Mouse (Mus musculus) CD4-positive, CD25-positive, alpha-beta regulatory T cell, adult 4 months (primary cell): ENCODE data around the gene Mfsd6l. TPM values are rescaled to one million over a fixed set of nuclear protein-coding genes. Genes with fewer than 3 reads are reported as not detected.

Source experiments
- ATAC-seq: one replicate; pipeline ENCODE4 v1.8.0; 2017
- polyA plus RNA-seq, 2 experiments: library from polyadenylated mRNA; unstranded; fragments of 100-300 nt; shearing (Covaris generic); gene quantifications; one replicate each; pipeline ENCODE4 v1.2.1; 2017

Mfsd6l gene
- polyA plus RNA-seq, 2 experiments from 2014 or later = not detected

DNA sequence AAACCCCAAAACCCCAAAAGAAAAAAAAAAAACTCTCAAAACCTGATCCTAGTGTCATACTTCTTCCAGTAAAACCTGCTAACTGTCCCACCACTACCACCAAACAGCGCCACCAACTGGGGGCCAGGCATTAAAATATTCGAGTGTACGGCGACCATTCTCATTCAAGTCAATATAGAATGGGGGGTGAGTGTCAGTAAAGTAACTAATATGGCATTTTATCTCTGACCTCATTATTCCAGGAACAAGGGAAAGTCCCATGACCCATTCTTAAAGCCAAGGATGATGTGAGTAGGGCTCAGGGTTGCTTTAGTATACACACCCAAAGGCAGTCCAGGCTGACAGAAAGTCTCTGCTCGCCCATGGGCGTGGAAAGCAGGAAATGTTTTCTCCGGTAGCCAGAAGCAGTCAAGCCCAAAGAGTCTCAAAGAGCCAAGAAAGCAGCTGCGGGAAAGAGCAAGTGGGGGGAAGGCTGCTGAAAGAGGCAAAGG is 2.0 kb upstream of the Mfsd6l start:
- no peak for ATAC-seq

DNA sequence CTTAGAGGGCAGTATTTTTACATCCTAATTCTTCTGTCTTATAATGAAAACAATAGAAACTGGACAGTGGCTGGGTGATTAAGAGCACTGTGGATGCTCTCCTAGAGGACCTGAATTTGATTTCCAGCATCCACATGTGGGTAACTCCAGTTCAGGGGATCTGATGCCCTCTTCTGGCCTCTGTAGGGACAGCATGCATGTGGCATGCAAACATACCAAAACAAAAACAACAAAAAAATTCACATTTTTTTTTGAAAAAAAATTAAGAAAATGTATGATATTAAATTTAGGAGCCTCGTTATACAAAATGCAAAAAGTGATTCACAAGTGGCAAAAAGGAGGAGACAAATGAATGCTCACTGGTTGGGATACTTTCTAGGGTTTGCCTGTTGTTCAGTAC is 3.6 kb downstream of the Mfsd6l start:
- no peak for ATAC-seq

DNA sequence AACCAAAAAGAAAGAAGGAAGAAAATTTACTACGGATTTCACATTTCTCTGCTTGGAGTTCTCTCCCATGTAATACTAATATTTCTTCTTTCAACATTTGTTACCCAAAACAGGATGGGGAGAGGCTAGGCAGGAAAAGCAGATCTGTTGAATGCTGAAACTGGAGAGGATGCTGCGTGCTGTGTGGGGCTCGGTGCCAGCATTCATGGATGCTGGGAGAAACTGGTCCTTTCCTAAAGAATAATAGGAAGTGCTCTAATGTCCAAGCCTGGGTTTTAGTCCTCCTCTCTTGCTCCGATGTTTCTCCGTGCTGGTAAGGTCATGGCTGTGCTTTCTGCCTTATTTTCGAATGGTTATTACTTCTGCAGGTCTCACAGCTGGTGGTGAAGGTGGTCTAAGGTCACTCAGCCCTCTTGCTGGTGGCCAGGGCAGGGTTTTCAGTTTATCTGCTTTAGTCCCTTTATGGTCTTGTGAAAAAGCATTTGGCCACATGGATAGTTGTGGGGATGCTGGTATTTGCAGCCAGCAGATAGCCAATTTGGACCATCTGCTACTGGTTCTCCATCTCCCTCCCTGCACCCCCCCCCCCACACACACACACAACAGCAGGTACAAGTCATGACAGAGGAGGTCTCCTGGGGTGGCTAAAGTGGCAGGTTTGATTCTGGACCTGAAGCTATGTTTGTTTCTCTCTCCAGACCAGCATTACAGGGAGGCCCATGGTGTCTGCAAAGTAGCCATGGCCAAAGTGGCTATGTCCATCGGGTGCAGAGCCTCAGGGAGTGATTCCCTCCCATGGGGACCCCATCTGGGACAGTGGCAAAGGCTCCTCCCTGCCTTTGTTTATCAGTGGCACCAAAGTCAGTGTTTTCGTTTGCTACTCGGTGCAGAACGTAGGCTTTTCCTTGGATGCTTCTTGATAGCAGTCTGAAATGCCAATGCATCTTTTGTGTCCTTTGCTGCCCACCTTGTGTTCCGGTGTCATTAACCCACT is 6.3 kb downstream of the Mfsd6l start:
- ATAC-seq = no peak

DNA sequence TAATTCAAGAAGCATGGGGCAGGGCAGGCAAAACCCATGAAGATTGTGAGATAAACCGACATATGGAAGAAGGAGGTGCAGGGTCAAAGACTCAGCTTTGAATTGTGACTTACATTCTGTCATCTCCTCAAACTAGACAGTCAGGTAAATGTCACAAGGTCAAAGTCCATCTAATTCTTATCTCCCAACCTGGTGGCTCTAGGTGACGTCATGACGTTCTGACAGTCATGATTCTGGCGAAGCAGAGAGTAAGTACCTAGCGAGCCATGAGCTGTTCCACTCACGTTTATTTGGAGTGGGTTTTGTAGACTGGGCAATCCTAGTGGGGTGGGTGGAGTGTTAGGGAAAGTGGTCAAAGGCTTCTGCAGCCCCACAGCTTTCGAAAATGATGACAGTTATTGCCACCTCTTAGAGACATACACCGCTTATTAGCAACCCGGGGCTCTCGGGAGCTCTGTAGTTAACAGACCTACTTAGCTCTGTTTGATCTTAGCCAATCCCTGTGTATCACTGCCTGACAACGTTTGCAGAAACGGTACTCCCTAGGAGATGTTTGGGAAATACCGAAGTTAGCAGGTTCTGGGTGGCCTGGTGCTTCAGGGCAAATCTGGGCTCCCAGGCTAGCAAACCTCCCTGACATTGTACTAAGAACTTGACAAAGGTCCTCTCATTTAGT is 8.5 kb downstream of the Mfsd6l start:
- ATAC-seq = no peak

DNA sequence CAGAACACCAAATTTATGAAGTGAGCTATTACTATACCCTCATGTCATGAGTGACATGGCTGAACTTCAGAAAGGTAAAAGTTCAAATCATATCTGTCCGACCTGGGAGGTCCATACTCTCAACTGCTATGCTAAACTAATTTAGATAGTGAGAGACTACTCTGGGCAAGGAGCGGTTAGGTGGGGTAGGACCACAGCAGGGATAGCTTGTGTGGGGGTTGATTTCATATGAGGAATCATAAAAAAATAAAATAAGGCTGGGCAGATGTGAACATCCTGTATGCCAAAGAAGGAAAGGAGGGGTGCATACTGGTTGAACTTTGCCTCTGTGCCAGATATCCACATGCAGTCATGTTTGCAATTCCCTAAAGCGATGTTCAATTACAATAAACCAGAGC is 9.0 kb downstream of the Mfsd6l start:
- ATAC-seq = no peak

DNA sequence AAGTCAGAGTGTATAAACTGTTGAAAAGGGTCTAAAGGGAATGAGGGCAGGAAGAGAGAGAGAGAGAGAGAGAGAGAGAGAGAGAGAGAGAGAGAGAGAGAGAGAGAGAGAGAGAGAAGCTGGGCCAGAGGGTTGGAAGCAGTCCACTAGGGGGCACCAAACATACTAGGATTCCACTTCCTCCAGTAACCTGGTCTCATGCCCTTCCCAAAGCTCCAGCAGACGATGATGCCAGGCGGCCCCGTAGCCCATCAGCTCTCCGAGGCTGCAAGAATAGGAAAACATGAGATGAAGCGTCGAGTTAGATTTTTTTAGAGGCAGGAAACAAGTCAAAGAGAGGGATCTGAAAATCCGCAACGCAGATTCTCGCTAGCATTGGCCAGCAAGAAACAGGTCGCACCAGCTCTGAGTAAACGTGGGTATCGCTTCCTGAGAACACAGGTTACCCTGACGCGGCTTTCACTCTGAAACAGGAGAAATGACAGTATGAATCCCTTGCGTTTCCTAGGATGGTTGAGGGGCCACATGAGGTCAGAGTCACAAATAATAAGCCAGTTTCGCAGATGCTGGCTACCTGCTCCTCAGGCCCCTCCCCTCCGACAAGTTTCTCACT is 10.6 kb downstream of the Mfsd6l start:
- no peak for ATAC-seq

DNA sequence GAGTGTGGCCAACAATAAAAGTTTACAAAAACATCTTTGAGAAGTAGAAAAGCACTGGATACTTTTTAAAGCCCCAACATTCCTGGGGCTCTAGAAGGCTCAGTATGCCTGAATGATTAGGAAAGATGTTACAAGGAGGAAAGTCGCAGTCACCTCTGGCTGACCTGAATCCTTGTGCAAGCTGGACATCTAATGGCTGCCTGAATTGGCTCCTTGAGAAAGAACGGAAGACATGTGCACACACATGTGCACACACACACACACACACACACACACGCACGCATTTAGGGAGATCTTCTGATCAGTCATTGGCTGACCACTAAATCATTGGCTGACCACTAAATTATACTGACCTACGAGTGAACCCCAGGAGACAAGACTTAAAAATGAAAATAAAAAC is 14.9 kb downstream of the Mfsd6l start:
- no peak for ATAC-seq

DNA sequence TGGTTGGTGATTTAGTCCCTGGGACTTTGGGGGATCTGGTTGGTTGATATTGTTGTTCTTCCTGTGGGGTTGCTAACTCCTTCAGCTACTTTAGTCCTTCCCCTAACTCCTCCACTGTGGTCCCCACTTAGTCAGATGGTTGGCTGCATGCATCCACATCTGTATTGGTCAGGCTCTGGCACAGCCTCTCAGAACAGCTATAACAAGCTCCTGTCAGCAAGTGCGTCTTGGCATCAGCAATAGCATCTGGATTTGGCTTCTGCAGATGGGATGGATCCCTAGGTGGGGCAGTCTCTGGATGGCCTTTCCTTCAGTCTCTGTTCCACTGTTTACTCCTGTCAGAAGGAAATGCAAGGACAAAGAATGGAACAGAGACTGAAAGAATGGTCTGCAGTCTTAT is 21.1 kb downstream of the Mfsd6l start:
- ATAC-seq = no peak

DNA sequence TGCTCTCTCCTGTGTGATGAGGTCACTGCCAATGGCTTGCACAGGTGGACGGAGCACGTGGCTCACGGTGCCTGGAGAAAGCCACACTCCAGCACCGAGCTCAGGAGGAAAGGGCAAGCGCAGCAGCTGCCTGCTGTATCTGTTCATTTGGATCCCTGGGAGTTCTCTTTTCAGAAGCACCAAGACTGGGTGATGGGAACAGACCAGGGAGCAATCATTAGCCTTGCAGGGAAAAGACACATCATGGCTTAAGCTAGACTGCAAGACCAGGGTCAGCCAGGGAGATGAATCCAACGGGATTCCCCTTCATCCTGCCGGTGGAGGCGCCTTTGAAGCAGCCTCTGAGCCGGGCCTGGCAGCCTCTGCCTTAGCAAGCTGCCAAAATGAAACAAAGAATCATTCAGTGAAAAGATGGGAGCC is 23.5 kb downstream of the Mfsd6l start:
- no peak for ATAC-seq

DNA sequence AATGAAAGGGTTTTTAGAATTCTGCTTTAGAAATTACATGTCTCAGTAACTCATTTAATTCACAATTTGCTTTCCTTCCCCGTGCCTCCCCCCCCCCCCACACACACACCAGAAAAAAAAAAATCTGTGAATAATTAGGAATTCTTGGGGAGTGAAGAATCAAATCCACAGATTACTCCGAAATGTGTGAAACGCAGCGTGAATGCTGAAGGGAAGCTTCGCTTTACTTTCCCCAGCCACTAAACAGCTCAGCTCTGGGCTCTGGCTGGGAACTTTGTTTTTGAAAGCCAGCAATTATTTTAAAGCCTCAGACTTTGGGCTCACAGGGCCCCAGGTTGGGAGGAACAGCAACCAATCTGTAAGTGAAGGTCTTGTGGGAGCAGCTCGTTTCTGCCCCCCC is 24.6 kb downstream of the Mfsd6l start:
- no peak for ATAC-seq

DNA sequence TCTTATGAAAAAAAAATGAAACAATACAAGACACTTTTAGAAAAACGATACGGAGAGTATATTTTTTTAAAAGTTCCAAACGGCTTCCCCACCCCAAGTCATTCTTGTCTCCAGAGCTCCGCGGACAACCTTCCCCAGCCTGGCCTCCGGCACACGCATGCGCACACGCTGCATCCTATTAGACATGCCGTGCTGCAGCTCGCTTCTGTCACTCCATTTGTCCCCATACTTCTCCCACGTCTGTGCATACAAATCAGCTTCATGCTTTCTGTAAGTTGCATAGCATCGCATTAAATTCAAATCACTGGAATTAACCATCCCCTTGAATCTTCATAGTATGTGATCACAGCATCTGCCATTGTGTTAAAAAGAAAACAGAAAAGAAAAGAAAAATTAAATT is 27.2 kb downstream of the Mfsd6l start:
- no peak for ATAC-seq

DNA sequence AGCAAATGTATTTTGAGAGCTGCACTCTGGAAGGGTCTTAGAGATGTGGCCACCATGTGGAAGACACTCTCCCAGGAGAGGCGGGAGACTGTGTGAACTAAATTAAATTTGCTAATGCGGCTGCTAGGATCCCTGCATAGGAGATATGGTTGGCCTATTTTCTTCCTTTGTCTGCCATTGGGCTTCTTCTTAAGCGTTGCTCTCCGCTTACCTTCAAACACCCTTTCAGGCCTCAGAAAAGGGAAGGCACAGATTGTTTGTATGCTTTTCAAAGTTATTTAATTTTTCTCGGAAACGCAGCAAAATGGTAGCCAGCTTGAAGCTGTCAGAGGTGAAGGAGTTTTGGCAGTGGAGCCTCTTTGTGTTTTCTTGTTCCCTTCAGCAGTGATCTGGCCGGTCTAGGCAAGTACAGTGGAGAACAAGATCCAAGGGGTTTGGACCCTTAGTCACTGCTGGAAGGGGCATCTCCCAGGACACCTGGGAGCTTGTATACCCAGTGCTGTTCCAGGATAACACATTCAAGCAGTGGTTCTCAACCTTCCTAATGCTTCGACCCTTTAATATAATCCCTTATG is 28.0 kb downstream of the Mfsd6l start:
- ATAC-seq = no peak

DNA sequence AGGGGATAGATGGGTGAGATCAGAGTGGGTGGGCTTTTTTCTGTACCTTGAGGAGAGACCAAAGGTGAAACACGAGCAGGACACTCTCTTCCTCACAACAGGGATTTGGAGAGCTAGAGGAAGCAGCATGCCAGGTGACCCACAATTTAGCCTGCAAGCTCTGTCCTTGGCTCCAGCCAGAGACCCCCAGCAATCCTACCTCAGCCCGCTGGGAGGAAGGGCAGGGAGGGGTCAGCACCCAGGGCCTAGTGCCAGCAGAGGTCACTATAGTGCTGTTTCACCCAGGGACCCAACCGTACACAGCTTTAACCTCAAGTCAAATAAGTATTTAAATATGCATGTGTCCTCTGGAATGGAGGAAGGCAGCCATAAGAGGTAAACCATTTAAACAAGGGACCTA is 29.9 kb downstream of the Mfsd6l start:
- no peak for ATAC-seq

DNA sequence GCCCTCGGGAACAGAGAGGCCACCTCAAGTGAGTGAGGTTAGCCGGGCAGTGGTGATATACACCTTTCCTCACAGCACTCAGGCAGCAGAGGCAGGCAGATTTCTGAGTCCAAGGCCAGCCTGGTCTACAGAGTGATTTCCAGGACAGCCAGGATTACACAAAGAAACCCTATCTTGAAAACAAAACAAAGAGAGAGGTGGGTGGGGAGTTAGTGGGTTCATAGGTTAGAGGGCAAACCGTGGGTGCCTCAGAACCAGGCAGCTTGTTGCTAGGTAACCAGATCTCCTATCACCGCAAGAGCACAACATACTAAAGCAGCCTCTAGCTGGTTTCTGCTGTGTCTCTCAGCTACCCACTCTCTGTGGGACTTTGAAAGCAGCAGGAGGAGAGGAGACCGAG is 30.7 kb downstream of the Mfsd6l start, which contains the start of gene Ccdc42:
Gene Ccdc42 (plus strand): TSS at position 301 of the 400 bp plus-strand sequence.
- no peak for ATAC-seq

DNA sequence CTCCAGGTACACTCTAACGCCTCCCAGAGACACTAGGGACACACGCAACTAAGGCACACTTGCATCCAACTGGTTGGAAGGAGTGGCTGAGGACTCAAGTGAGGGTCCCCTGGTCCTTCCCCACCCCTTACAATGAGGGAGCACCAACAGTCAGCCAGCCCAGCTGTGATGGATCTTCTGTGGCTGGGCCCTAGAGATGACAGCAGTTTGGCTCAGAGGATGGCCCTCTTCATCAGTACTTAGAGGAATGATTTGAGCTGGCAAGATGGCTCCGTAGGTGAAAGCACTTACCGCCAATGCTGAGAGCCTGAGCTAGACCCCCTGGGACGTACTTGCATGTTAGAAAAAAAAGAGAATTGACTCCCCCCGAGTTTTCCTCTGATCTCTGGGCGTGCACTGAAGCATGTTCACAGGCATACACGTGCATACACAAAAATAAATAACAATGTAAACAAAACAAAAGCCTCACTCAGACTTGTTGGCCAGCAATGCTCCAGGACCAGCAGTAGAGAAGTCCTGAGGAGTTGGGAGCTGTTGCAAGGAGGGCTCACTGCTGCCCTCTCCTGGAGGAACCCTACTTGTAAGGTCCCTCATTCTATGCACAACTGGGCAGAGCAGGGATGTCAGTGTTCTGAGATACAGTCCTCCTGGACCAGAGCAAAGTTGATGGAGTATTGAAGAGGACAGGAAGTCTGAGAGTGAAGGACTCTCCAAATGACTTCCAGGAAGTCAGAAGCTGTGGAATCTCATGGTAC is 33.2 kb downstream of the Mfsd6l start:
- ATAC-seq = no peak

DNA sequence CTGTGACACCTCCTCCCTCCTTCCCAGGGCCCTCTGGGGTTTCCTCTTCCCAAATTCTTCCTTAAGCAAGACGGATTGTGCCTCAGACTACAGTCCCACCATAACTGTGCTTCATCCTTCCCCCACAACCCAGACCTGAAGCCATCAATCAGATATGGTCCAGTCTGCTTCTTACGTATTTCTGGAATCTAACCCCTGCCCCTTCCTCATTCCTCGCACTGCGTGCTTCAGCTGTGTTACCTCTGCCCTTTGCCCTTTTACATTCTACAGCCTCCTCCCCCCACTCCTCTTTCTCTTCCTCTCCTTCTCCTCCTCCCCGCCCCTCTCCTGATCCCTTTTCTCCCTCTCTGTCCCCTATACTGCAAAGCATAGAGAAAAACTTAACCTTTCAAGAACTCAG is 35.7 kb downstream of the Mfsd6l start:
- no peak for ATAC-seq

DNA sequence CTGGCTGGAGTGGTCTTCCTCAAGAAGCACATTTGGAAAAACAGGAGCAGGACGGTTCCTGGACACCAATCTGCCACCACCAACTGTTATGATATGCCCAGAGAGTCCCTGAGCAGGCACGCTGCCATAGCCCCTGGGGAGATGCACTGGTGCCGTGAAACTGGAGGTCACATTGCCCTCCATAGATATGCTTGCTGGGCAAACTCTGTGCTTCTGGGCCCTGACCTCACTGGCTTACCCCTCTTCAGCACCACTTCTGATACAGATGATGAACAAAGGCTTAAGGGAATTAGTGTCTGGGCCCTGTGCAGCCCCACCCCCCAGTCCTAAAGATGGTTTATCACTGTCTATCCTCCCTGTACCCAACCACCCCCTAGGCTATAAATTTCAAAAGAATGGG is 37.3 kb downstream of the Mfsd6l start:
- ATAC-seq = no peak

DNA sequence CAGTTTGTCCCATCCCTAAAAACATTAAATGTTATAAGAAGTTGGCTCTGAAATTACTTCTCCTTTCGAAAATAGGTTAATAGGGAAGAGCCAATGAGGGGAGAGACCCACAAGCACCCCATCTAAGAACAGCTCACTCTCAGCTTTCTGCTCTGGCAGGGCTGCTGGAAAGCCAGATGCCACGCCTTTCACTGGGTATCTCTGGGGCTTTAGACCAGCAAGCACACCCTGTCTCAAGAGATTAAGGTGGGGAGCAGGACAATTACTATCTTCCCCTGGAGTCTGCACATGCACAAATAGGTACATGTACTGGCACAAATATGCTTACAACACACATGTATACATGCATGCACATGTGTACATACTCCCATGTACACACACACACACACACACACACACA is 41.9 kb downstream of the Mfsd6l start:
- no peak for ATAC-seq

DNA sequence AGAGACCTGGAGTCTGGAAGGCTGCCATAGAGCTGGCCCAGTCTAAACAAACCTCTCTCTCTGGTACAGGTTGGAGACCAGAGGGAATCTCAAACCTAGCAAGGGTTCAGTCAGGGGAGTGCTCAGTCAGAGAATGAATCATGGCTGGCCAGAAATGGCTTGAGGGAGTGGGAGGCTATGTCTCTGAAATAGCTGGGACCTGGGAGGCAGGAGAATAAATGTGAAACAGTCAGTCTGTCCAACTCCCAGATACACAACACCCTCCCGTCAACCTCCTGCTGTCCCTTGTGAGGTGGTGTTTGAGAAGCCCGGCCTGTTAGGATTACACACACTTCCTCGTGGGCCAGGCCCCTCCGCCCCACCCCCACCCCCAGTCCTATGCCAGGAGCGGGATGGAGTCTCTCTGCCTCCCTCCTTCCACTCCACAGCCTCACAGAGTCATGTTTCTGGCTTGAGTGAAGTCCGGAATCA is 44.6 kb downstream of the Mfsd6l start:
- no peak for ATAC-seq

DNA sequence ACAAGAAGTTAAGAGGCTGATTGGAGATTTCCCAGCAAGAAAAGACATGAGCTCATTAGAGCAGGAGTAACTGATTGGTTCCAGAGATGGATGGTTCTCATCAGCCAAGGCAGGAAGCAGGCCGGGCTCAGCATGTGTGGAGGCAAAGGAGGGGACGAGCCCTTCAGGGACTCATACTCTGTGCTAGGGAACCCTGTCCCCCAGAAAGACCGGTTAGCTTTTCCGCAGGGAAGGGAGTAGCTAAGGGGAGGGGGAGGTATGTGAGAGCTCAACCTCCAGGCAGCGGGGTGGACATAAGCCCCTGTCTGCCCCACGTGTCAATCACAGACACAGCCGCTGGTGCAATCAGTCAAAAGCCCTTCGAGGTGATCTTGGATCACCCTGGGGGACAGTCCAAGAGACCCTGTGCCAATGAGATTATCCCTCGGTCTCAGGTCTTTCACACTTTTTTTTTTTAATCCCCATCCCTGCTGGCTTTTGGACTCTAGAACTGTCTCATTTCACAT is 45.6 kb downstream of the Mfsd6l start:
- ATAC-seq = no peak

DNA sequence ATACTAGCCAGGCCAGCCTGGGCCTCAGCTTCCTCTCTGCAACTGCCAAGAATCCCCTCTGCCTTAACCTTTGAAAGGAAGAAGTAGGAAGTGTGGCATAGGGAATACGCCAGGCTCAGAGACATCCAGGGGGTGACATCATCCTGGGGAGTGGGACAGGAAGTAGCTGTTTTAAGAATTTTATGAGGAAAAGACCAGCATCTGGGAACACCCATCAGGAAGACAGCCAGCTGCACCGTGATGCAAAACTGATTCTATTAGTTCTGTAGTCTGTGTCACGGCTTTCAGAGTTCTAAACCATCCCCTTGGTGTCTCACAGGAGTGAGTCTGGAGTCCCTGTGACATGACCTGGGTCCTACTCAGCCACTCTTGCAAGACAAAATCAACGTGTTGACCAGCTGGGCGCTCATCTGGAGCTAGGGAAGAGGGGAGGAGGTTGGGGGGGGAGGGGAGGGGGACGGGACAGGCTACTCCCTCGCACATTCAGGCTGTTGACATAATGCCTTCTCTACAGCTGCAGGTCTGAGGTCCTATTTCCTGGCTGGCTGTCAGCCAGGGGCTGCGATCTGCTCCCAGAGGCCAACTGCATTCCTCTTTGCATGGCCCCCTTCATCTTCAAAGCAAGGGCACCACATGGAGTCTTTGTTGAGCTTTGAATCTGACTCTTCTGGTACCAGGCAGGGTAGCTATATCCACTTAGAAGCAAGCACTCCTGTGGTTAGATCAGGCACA is 46.4 kb downstream of the Mfsd6l start:
- no peak for ATAC-seq
